Mouse (Mus musculus) myocyte (in vitro differentiated cells): ENCODE measurements around the gene Cd33. TPM values are rescaled to one million over a fixed set of nuclear protein-coding genes. Genes with fewer than 3 reads are reported as not detected.
A peak's percentile ranks its signal among the peaks of the same experiment; 100 is the strongest.

ENCODE experiments used
- H3K27me3 ChIP-seq: one replicate; pipeline ENCODE4 v1.6.1; 2011; ENCODE audit not compliant: control insufficient read depth, insufficient read depth, insufficient read length
- H3K36me3 ChIP-seq: one replicate; pipeline ENCODE4 v1.6.1; 2011; ENCODE audit not compliant: control insufficient read depth, insufficient read depth
- H3K4me2 ChIP-seq: one replicate; pipeline ENCODE4 v1.6.1; 2011; ENCODE audit warnings: low read depth, control low read depth
- H3K4me3 ChIP-seq: one replicate; pipeline ENCODE4 v1.5.1; 2011; ENCODE audit warnings: mild to moderate bottlenecking, control low read depth, moderate library complexity
- H3K79me2 ChIP-seq: one replicate; pipeline ENCODE4 v1.6.1; 2011; ENCODE audit not compliant: control insufficient read depth, insufficient read depth
- H3ac ChIP-seq: one replicate; pipeline ENCODE4 v1.6.1; 2011; ENCODE audit not compliant: control insufficient read depth, insufficient read length
- CEBPB ChIP-seq: IDR thresholded peaks from 2 replicates; pipeline ENCODE4 v1.6.1; 2011; ENCODE audit warnings: mild to moderate bottlenecking, moderate library complexity; ENCODE audit not compliant: poor library complexity, insufficient read depth, severe bottlenecking
- E2F4 ChIP-seq: IDR thresholded peaks from one replicate; pipeline ENCODE4 v1.6.1; 2011; ENCODE audit warnings: mild to moderate bottlenecking, control low read depth, moderate library complexity; ENCODE audit not compliant: insufficient read depth
- MAX ChIP-seq: IDR thresholded peaks from one replicate; pipeline ENCODE4 v1.6.1; 2011; ENCODE audit warnings: low read depth, mild to moderate bottlenecking, control low read depth
- MYOD1 ChIP-seq, 3 experiments: IDR thresholded peaks; one replicate each; pipeline ENCODE4 v1.6.1; 2011; ENCODE audit warnings: control low read depth in 2 of 3, low read depth in 2 of 3, mild to moderate bottlenecking in 2 of 3, moderate library complexity in 1 of 3; ENCODE audit not compliant: insufficient read length in 2 of 3, control insufficient read depth in 1 of 3
- MYOG ChIP-seq, 3 experiments: IDR thresholded peaks; one replicate each; pipeline ENCODE4 v1.6.1; 2011; ENCODE audit warnings: control low read depth in 2 of 3, low read depth in 2 of 3, mild to moderate bottlenecking in 2 of 3; ENCODE audit not compliant: insufficient read length in 2 of 3, control insufficient read depth in 1 of 3, insufficient read depth in 1 of 3
- POLR2A ChIP-seq: IDR thresholded peaks from one replicate; pipeline ENCODE4 v1.6.1; 2011; ENCODE audit warnings: low read depth, mild to moderate bottlenecking, control low read depth, moderate library complexity; ENCODE audit not compliant: insufficient read length
- POLR2AphosphoS2 ChIP-seq: IDR thresholded peaks from one replicate; pipeline ENCODE4 v1.6.1; 2011; ENCODE audit warnings: low read depth, control low read depth; ENCODE audit not compliant: insufficient read length
- REST ChIP-seq: IDR thresholded peaks from one replicate; pipeline ENCODE4 v1.6.1; 2011; ENCODE audit warnings: mild to moderate bottlenecking, control low read depth, moderate library complexity; ENCODE audit not compliant: insufficient read depth, insufficient read length
- SRF ChIP-seq: IDR thresholded peaks from one replicate; pipeline ENCODE4 v1.6.1; 2011; ENCODE audit warnings: low read depth; ENCODE audit not compliant: control insufficient read depth, insufficient read length
- TCF12 ChIP-seq: IDR thresholded peaks from one replicate; pipeline ENCODE4 v1.6.1; 2011; ENCODE audit warnings: mild to moderate bottlenecking, control low read depth; ENCODE audit not compliant: poor library complexity, insufficient read depth, severe bottlenecking
- TCF3 ChIP-seq: IDR thresholded peaks from one replicate; pipeline ENCODE4 v1.6.1; 2011; ENCODE audit warnings: low read depth, control low read depth; ENCODE audit not compliant: insufficient read length
- USF1 ChIP-seq: IDR thresholded peaks from one replicate; pipeline ENCODE4 v1.6.1; 2011; ENCODE audit warnings: low read depth, mild to moderate bottlenecking, control low read depth, moderate library complexity
- polyA plus RNA-seq: library from polyadenylated mRNA; unstranded; fragments of >200 nt; fragmentation: generic; extraction: Trizol; gene quantifications from one replicate; pipeline ENCODE4 v1.2.1, GENCODE M21; 2012; ENCODE audit warnings: missing spikeins

Gene Cd33
- polyA plus RNA-seq, 1 experiment, result 0.02 TPM

DNA sequence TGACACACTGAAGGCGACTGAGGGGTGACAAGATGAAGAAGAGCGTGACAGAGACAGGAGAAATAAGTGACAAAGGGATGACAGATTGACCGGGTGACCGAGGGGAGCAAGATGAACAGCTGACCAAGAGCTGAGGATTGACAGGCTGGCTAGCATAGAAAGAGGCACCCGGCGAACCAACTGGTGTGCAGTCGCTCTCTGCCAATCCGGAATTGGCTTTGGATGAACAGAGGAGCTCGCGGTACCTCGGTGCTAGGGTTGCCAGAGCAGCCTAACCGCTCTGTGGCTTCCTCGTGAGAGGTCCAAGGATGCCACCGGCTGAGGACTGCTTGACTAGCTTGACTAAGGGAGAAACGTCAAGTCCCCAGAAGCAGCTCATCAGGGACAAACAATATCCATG, 25.9 kb downstream of the Cd33 start:
- no peak for TF ChIP-seq SRF
- no peak for TF ChIP-seq MYOD1 (IDR thresholded peaks at IDR 0.05; ENCODE audit: control insufficient read depth in 1 of 3, insufficient read length in 2 of 3, low read depth in 2 of 3)
- TF ChIP-seq POLR2A, result no peak
- no peak for TF ChIP-seq REST
- TF ChIP-seq POLR2AphosphoS2, result no peak
- no peak for TF ChIP-seq TCF12
- TF ChIP-seq CEBPB, result no peak
- TF ChIP-seq TCF3, result no peak
- no peak for TF ChIP-seq MAX
- no peak for TF ChIP-seq E2F4
- no peak for TF ChIP-seq USF1
- TF ChIP-seq MYOG (IDR thresholded peaks at IDR 0.05; ENCODE audit: control insufficient read depth in 1 of 3, insufficient read depth in 1 of 3, insufficient read length in 2 of 3, low read depth in 2 of 3), result no peak
- H3K79me2 ChIP-seq, result no peaks in the 10 kb centered on the region
- no peak overlapping the region for H3ac ChIP-seq
- H3K4me3 ChIP-seq, result no peak overlapping the region
- H3K27me3 ChIP-seq, result no peaks in the 10 kb centered on the region
- no peaks in the 10 kb centered on the region for H3K36me3 ChIP-seq
- H3K4me2 ChIP-seq, result no peak overlapping the region

- H3K36me3 ChIP-seq, result no peaks in the 10 kb centered on the region
- TF ChIP-seq USF1 (no peak), REST (no peak), E2F4 (no peak), POLR2A (no peak), MYOG (IDR thresholded peaks at IDR 0.05; ENCODE audit: control insufficient read depth in 1 of 3, insufficient read depth in 1 of 3, insufficient read length in 2 of 3, low read depth in 2 of 3) (no peak), MYOD1 (IDR thresholded peaks at IDR 0.05; ENCODE audit: control insufficient read depth in 1 of 3, insufficient read length in 2 of 3, low read depth in 2 of 3) (no peak), MAX (no peak), CEBPB (no peak), TCF12 (no peak), SRF (no peak), POLR2AphosphoS2 (no peak)
- no peak overlapping the region for H3ac ChIP-seq
- no peak overlapping the region for H3K4me2 ChIP-seq
- no peak overlapping the region for H3K4me3 ChIP-seq
- H3K27me3 ChIP-seq, result no peaks in the 10 kb centered on the region
- no peaks in the 10 kb centered on the region for H3K79me2 ChIP-seq
These were observed 29.2 kb downstream of the Cd33 start for GRCm38 (mm10) chr7:43515076-43515475.

DNA sequence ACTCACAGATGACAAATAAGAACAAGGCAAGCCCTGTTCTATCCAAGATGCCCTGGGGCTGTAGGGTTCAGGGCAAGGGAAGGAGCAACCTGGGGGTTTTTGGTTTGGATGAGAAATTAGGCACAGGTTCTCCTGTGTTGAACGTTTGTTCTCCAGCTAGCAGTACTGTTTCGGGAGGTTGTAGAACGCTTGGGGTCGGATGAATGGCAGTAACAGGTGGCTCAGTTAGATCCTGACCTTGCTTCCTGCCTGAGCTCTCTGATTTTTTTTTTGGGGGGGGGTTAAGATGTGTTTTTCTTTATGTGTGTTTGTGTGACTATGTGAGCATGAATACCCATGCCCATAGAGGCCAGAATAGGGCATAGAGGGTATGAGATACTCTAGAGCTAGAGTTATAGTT, 31.7 kb downstream of the Cd33 start:
- H3K4me3 ChIP-seq, result no peak overlapping the region
- H3K4me2 ChIP-seq, result no peak overlapping the region
- no peak overlapping the region for H3ac ChIP-seq
- H3K27me3 ChIP-seq, result peaks cover 6% of the 10 kb centered on the region
- no peaks in the 10 kb centered on the region for H3K79me2 ChIP-seq
- no peaks in the 10 kb centered on the region for H3K36me3 ChIP-seq
- TF ChIP-seq CEBPB, result no peak
- peak; percentile 19 to 73 (median 67) for TF ChIP-seq MYOD1 (IDR thresholded peaks at IDR 0.05; ENCODE audit: control insufficient read depth in 1 of 3, insufficient read length in 2 of 3, low read depth in 2 of 3)
- TF ChIP-seq POLR2A, result no peak
- TF ChIP-seq MYOG (IDR thresholded peaks at IDR 0.05; ENCODE audit: control insufficient read depth in 1 of 3, insufficient read depth in 1 of 3, insufficient read length in 2 of 3, low read depth in 2 of 3), result no peak

GRCm38 (mm10) chr7:43511707-43512478, 32.3 kb downstream of the Cd33 start:
- Histone ChIP-seq H3K4me3 (no peak overlapping the region), H3K79me2 (no peaks in the 10 kb centered on the region)
- TF ChIP-seq CEBPB (no peak), TCF3 (no peak), TCF12 (no peak), MAX (no peak), MYOD1 (IDR thresholded peaks at IDR 0.05; ENCODE audit: control insufficient read depth in 1 of 3, insufficient read length in 2 of 3, low read depth in 2 of 3) (no peak), E2F4 (no peak), REST (no peak), MYOG (IDR thresholded peaks at IDR 0.05; ENCODE audit: control insufficient read depth in 1 of 3, insufficient read depth in 1 of 3, insufficient read length in 2 of 3, low read depth in 2 of 3) (no peak), POLR2AphosphoS2 (no peak)

DNA sequence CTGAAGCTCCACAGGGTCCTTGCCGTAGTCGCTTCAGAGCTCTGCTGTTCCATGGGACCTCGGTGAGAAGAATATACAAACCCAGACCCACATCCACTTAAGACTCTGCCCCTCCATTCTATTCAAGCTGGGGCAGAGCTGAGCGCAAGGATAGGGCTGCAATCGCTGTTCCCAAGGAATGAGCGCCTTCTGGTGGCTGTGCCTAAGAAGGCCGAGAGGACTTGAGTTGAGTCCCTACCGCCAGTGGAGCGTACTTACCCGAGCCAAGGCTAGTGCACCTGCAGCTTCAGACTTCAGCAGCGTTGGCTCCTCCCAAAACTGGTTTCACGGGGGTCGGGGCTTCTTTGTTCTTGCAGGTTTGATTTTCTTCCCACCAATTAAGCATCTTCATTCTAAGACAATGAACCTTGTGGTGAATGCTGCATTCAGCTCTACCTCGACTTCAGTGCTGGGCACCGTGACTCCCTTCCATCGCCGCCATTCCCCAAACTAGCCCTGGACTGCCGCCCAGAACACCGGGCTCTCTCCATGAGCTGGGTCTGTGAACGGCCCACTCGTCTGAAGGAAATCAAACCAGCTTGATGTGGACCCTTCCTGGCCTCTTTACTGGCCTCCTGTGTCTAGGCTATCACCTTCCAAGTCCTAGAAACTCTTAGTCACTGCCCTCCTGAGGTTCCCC, 48.7 kb downstream of the Cd33 start:
- Histone ChIP-seq H3K4me3 (no peak overlapping the region), H3ac (no peak overlapping the region), H3K79me2 (no peaks in the 10 kb centered on the region), H3K27me3 (peaks cover 8% of the 10 kb centered on the region), H3K36me3 (no peaks in the 10 kb centered on the region), H3K4me2 (no peak overlapping the region)
- TF ChIP-seq REST, result no peak

More at GRCm38 (mm10) chr7:43511707-43512478, 32.3 kb downstream of the Cd33 start:
- peaks cover 6% of the 10 kb centered on the region for H3K27me3 ChIP-seq
- no peak overlapping the region for H3ac ChIP-seq
- H3K36me3 ChIP-seq, result no peaks in the 10 kb centered on the region
- no peak overlapping the region for H3K4me2 ChIP-seq
